Mouse (Mus musculus) lung, postnatal 25 days (tissue): Measurements from ENCODE around the gene Trpm4.
"Not testable (repeated sequence)": the region's sequence is repeated elsewhere in the genome, so short reads cannot be mapped to it uniquely, and the experiment has no call there.

ENCODE experiments used
- DNase-seq: peaks from one replicate; pipeline ENCODE4 v3.0.0; 2022; ENCODE audit warnings: low spot score

The Trpm4 gene

GRCm38 (mm10) chr7:45333431-45333982, at the start of gene Trpm4:
TSS of gene Trpm4 (minus strand) at chr7:45333780.
- peak; percentile 92 for DNase-seq

GRCm38 (mm10) chr7:45376057-45376456, 42.5 kb upstream of the Trpm4 start:
- DNase-seq = no peak

- DNase-seq = no peak
These were observed 41.0 kb upstream of the Trpm4 start for GRCm38 (mm10) chr7:45374620-45375019.

GRCm38 (mm10) chr7:45372371-45372770, 38.8 kb upstream of the Trpm4 start:
- no peak for DNase-seq

GRCm38 (mm10) chr7:45370475-45371311, 37.1 kb upstream of the Trpm4 start, which contains the start of gene Lin7b:
TSS of gene Lin7b (minus strand) at chr7:45370583.
- peak; percentile 90 for DNase-seq

GRCm38 (mm10) chr7:45369836-45370474, 36.4 kb upstream of the Trpm4 start:
- no peak for DNase-seq

- no peak for DNase-seq
These were observed 35.6 kb upstream of the Trpm4 start for GRCm38 (mm10) chr7:45369022-45369745.

GRCm38 (mm10) chr7:45368178-45368577, 34.6 kb upstream of the Trpm4 start:
- no peak for DNase-seq

- peak; percentile 96 for DNase-seq
These were observed 33.7 kb upstream of the Trpm4 start for GRCm38 (mm10) chr7:45367020-45367880.

GRCm38 (mm10) chr7:45366652-45367019, 33.1 kb upstream of the Trpm4 start, which contains the start of gene Ppfia3:
TSS of gene Ppfia3 (minus strand) at chr7:45367019.
- DNase-seq = no peak

- no peak for DNase-seq
These were observed 32.4 kb upstream of the Trpm4 start for GRCm38 (mm10) chr7:45365742-45366651.

- no peak for DNase-seq
These were observed 30.4 kb upstream of the Trpm4 start for GRCm38 (mm10) chr7:45363983-45364382.

- peak; percentile 68 for DNase-seq
These were observed 29.2 kb upstream of the Trpm4 start for GRCm38 (mm10) chr7:45362801-45363200.

GRCm38 (mm10) chr7:45361243-45361804, 27.7 kb upstream of the Trpm4 start:
- peak; percentile 79 for DNase-seq

- DNase-seq = no peak
These were observed 27.0 kb upstream of the Trpm4 start for GRCm38 (mm10) chr7:45360404-45361125.

GRCm38 (mm10) chr7:45359081-45359480, 25.5 kb upstream of the Trpm4 start:
- not testable (repeated sequence) for DNase-seq

GRCm38 (mm10) chr7:45356087-45356486, 22.5 kb upstream of the Trpm4 start:
- no peak for DNase-seq

GRCm38 (mm10) chr7:45355318-45356020, 21.9 kb upstream of the Trpm4 start:
- DNase-seq = no peak

GRCm38 (mm10) chr7:45353041-45353440, 19.5 kb upstream of the Trpm4 start:
- DNase-seq = no peak
